Mouse (Mus musculus): Measurements from ENCODE around the gene Suco.

DNA sequence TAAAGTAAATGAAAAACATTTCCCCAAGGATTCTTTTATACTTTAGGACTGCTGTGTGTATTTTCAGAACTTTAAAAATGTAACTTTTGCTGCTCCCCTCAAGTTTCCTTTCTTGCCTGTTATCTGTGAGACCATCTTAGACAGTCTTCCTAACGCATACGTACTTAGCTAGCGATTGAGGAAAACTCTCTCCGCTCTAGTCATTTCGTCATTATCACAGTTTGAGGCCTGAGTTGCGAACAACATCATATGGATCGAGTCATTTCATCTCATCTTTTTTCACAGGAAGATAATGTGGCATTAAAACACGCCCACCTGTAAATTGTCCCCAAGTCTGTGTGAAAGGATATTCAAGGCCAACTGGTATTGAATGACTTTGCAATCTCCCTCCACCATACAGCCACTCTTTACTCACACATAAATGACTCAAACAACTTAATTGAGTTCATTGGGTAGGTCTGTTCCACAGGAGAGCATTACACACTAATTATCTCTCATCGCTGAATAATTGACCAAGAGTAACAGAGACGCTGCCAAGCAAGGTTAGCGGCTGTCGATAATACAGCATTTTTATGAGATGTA, 11.3 kb upstream of the Suco start:
- TF ChIP-seq POLR2A (IDR thresholded peaks at IDR 0.05; ENCODE audit: control insufficient read depth in 1 of 2, insufficient read depth in 1 of 2, low read depth in 1 of 2, low read length in 2 of 2, poor library complexity in 1 of 2) (no peak), GATA1 (IDR thresholded peaks at IDR 0.05; ENCODE audit: low read depth, low read length) (no peak)

Measured in MEL (cell line).